Mouse (Mus musculus): Measurements from ENCODE around the gene Gm42906.

Gm42906 gene

DNA sequence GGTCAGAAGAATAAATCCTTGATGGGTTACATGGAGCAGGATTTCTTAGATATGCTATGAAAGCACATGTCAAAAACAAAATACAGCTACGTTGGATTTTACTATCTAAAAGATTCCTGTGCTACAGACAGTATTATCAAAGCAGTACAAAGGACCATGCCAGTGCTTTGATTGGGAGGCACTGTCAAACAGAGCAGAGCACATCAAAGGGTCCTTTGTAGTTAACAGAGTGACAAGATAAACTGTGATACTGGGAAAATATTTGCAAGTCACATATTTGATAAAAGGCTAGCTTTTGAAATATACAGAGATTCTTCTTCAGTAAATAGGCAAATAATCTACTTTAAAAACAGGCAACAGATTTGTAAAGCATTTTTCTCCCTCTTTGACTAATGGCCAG, 11.0 kb downstream of the Gm42906 start:
- no peaks in the 10 kb centered on the region for H3K27me3 ChIP-seq (ENCODE audit: insufficient read depth, low read length)
- H3K9me3 ChIP-seq (ENCODE audit: low read length): no peaks in the 10 kb centered on the region
- TF ChIP-seq CTCF (conservative IDR thresholded peaks at IDR 0.05; ENCODE audit: low read length) (no peak), POU5F1 (IDR thresholded peaks at IDR 0.05; ENCODE audit: borderline replicate concordance, low read length) (no peak), NANOG (IDR thresholded peaks at IDR 0.05; ENCODE audit: borderline replicate concordance, low read length) (no peak)
- no peaks in the 10 kb centered on the region for H3K36me3 ChIP-seq (ENCODE audit: insufficient read depth, low read length)
- H3K4me3 ChIP-seq (replicated peaks; ENCODE audit: low read length): no peak overlapping the region
- H3K4me1 ChIP-seq (replicated peaks; ENCODE audit: low read depth, low read length): no peaks in the 10 kb centered on the region

DNA sequence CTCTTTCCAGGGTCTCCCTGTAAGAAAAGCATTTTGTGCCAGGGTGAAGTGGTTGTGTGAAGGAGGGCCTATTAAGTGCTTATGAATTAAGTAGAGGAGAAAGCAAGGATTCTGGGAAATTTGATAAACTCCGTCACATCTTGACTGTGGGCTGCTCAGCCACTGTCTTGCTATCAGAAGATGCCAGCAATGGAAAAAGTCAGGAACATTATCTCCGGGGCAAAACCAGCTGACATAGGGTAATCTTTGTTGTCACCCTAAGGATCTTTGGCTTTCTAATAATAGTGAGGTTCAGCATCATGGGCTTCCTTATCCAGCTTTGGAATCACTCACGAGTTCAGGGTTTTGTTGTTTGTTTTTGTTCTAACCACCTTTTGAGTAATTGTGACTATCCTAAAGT, 14.3 kb downstream of the Gm42906 start:
- Histone ChIP-seq H3K4me3 (replicated peaks; ENCODE audit: low read length) (no peak overlapping the region), H3K9me3 (ENCODE audit: low read length) (no peaks in the 10 kb centered on the region), H3K36me3 (ENCODE audit: insufficient read depth, low read length) (no peaks in the 10 kb centered on the region), H3K27me3 (ENCODE audit: insufficient read depth, low read length) (no peaks in the 10 kb centered on the region), H3K4me1 (replicated peaks; ENCODE audit: low read depth, low read length) (peaks cover 6% of the 10 kb centered on the region)
- no peak for TF ChIP-seq NANOG (IDR thresholded peaks at IDR 0.05; ENCODE audit: borderline replicate concordance, low read length)

DNA sequence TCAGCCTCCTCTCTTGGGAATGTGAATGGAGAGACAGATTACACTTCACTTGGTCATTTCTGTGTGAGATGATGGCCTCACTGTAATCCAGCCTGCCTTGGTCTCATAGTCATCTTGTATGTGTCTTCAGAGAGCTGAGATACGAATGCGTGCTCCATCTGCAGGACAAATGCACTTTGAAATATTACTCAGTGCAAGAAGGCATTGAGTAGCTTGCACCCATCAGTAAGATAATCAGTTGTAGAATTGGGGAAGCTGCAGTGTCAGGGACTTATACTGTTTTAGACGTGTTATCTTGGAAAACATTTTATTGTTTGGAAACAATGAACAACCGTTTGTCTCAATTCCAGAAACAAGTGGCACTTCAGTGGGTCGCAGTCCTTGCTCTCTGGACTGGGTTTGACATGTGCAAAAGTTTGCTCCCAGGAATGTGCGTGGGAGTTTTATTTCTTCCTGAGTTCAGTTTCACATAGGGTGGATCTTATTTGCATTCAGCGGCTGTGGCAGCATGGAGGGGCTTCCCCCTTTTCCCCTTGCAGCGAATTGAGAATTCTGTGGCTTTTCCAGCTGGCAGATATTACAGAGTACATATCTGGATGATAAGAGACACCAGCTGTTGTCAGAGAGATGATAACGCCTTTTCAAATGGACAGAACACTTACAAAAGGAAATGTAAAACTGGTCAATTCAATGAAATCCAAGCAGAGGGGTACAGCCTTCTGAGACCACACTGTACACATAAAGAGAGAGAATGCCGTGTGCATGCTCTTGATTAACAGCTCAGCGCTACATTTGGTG, 15.1 kb downstream of the Gm42906 start:
- Histone ChIP-seq H3K4me1 (replicated peaks; ENCODE audit: low read depth, low read length) (peaks cover 11% of the 10 kb centered on the region), H3K4me3 (replicated peaks; ENCODE audit: low read length) (no peak overlapping the region), H3K27me3 (ENCODE audit: insufficient read depth, low read length) (no peaks in the 10 kb centered on the region), H3K36me3 (ENCODE audit: insufficient read depth, low read length) (no peaks in the 10 kb centered on the region), H3K9me3 (ENCODE audit: low read length) (no peaks in the 10 kb centered on the region)
- TF ChIP-seq CTCF (conservative IDR thresholded peaks at IDR 0.05; ENCODE audit: low read length) (no peak), NANOG (IDR thresholded peaks at IDR 0.05; ENCODE audit: borderline replicate concordance, low read length) (no peak), POU5F1 (IDR thresholded peaks at IDR 0.05; ENCODE audit: borderline replicate concordance, low read length) (no peak)

DNA sequence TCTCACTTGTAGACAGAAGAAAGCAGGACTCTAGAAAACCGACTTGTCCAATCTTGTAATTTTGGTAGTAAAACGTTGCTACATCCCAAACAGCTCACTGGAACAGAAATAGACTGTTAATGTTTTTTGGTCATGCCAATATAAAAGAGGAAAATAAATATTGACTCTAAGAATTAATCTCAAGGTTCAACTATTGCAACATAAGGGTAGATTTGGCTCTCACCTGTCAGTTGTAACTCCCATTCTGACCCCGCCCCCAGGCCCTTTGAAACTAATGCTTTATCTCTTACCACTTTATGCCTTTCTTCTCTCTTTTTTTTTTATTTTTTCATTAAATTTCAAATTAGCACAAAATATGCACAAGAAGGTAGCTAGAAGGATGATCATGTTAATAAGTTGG, 18.0 kb downstream of the Gm42906 start:
- no peaks in the 10 kb centered on the region for H3K9me3 ChIP-seq (ENCODE audit: low read length)
- no peaks in the 10 kb centered on the region for H3K36me3 ChIP-seq (ENCODE audit: insufficient read depth, low read length)
- H3K4me3 ChIP-seq (replicated peaks; ENCODE audit: low read length): no peak overlapping the region
- H3K27me3 ChIP-seq (ENCODE audit: insufficient read depth, low read length): no peaks in the 10 kb centered on the region
- TF ChIP-seq NANOG (IDR thresholded peaks at IDR 0.05; ENCODE audit: borderline replicate concordance, low read length): no peak
- TF ChIP-seq CTCF (conservative IDR thresholded peaks at IDR 0.05; ENCODE audit: low read length): no peak
- TF ChIP-seq POU5F1 (IDR thresholded peaks at IDR 0.05; ENCODE audit: borderline replicate concordance, low read length): no peak
- H3K4me1 ChIP-seq (replicated peaks; ENCODE audit: low read depth, low read length): peaks cover 11% of the 10 kb centered on the region

DNA sequence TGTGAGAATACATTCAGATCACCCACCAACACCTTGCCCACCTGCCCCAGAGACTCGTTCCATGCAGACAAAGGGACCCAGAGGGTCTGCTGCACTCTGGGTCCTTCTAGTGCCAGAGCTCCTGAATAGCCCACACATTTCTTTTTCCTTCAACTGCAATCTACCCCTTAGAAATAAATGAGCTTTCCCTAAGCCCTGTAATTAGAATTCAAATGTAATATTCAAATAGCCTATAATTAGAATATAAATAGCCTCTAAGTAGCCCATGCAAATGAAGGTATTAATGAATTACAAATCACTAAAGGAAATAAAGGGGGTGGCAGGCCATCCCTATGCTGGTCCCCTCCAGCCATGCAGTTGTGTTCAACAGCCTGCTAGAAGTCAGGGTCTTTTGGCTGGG, 18.7 kb downstream of the Gm42906 start:
- H3K4me1 ChIP-seq (replicated peaks; ENCODE audit: low read depth, low read length): peaks cover 11% of the 10 kb centered on the region
- TF ChIP-seq CTCF (conservative IDR thresholded peaks at IDR 0.05; ENCODE audit: low read length) (no peak), POU5F1 (IDR thresholded peaks at IDR 0.05; ENCODE audit: borderline replicate concordance, low read length) (no peak), NANOG (IDR thresholded peaks at IDR 0.05; ENCODE audit: borderline replicate concordance, low read length) (no peak)
- no peaks in the 10 kb centered on the region for H3K27me3 ChIP-seq (ENCODE audit: insufficient read depth, low read length)
- H3K4me3 ChIP-seq (replicated peaks; ENCODE audit: low read length): no peak overlapping the region
- no peaks in the 10 kb centered on the region for H3K9me3 ChIP-seq (ENCODE audit: low read length)
- H3K36me3 ChIP-seq (ENCODE audit: insufficient read depth, low read length): no peaks in the 10 kb centered on the region

DNA sequence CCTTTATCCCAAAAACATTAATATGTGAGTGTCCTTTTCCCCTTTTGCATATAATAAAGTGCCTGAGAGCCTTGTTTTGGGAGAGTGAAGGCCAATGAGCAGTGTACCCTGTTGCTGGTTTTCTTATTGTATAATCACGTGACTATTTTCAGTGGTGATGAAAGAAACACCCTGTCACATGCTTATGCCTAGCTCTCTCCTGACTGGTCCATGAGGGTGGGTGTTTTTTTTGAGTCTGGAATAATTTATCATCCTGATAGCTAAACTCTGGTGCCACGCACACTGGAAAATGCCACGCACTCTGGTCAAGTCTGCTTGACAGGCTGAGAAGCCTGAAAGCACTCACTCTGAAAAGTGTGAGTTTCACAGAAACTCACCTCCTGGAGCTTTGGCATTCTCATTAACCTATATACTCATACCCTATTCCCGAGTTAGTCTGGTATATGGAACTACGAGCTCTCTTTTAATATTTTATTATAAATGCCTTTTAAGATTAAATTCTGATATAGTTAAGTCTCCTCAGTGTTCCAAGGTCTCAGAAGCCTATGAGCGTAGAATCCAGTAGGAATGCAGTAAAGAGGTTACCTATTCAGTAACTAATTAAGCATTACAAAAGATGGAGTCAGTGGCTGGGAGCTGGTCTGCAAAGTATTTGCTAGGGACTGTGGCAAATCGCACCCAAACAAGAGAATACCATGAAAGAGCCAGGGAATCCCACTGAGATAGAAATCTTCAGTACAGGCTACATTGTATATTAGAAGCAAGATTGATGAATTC, 19.7 kb downstream of the Gm42906 start:
- TF ChIP-seq CTCF (conservative IDR thresholded peaks at IDR 0.05; ENCODE audit: low read length): no peak
- TF ChIP-seq NANOG (IDR thresholded peaks at IDR 0.05; ENCODE audit: borderline replicate concordance, low read length): no peak
- no peak for TF ChIP-seq POU5F1 (IDR thresholded peaks at IDR 0.05; ENCODE audit: borderline replicate concordance, low read length)
- Histone ChIP-seq H3K36me3 (ENCODE audit: insufficient read depth, low read length) (no peaks in the 10 kb centered on the region), H3K4me3 (replicated peaks; ENCODE audit: low read length) (no peak overlapping the region)

DNA sequence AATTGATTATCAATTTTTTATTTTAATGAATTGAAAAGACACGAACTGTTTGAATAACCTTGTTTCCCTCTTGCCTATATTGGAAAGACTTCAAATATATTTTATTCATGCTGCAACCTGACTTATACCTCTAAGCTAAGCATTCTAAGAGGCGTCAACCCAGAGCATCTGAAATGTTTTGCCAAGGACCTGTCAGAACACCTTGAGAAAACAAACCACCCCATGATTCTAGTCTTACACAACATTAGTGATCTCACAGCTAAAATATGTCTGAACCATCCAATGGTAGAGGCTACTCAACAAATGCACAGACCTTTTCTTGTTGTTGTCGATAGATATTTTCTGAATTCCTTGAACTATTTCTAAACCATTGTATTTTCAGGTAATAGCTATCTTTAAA, 20.5 kb downstream of the Gm42906 start:
- Histone ChIP-seq H3K36me3 (ENCODE audit: insufficient read depth, low read length) (no peaks in the 10 kb centered on the region), H3K27me3 (ENCODE audit: insufficient read depth, low read length) (no peaks in the 10 kb centered on the region), H3K4me1 (replicated peaks; ENCODE audit: low read depth, low read length) (peaks cover 11% of the 10 kb centered on the region), H3K4me3 (replicated peaks; ENCODE audit: low read length) (no peak overlapping the region), H3K9me3 (ENCODE audit: low read length) (no peaks in the 10 kb centered on the region)
- TF ChIP-seq CTCF (conservative IDR thresholded peaks at IDR 0.05; ENCODE audit: low read length) (no peak), POU5F1 (IDR thresholded peaks at IDR 0.05; ENCODE audit: borderline replicate concordance, low read length) (no peak), NANOG (IDR thresholded peaks at IDR 0.05; ENCODE audit: borderline replicate concordance, low read length) (no peak)

More for the DNA sequence above, 19.7 kb downstream of the Gm42906 start:
- no peaks in the 10 kb centered on the region for H3K9me3 ChIP-seq (ENCODE audit: low read length)
- H3K27me3 ChIP-seq (ENCODE audit: insufficient read depth, low read length): no peaks in the 10 kb centered on the region
- H3K4me1 ChIP-seq (replicated peaks; ENCODE audit: low read depth, low read length): peaks cover 11% of the 10 kb centered on the region

DNA sequence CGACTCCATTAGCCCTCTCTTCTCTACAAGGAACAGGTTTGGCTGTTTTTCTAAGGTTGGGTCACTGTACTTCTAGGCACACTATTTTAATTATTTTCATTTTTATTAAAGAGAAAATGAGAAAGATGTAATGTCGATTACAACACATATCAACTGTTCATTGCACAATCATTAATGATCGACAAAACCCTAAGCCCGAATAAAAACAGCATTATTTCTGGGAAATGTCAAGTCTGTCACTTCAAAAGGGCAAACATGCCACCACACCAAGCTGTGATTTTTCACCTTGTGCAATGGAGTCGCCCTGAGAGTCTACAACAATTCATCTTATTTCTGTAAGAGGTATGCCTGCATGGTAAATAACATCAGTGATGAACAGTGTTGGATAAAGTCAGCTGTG, 21.7 kb downstream of the Gm42906 start:
- H3K4me3 ChIP-seq (replicated peaks; ENCODE audit: low read length): no peak overlapping the region
- TF ChIP-seq CTCF (conservative IDR thresholded peaks at IDR 0.05; ENCODE audit: low read length) (no peak), POU5F1 (IDR thresholded peaks at IDR 0.05; ENCODE audit: borderline replicate concordance, low read length) (no peak), NANOG (IDR thresholded peaks at IDR 0.05; ENCODE audit: borderline replicate concordance, low read length) (no peak)
- peaks cover 11% of the 10 kb centered on the region for H3K4me1 ChIP-seq (replicated peaks; ENCODE audit: low read depth, low read length)
- no peaks in the 10 kb centered on the region for H3K36me3 ChIP-seq (ENCODE audit: insufficient read depth, low read length)
- no peaks in the 10 kb centered on the region for H3K27me3 ChIP-seq (ENCODE audit: insufficient read depth, low read length)
- no peaks in the 10 kb centered on the region for H3K9me3 ChIP-seq (ENCODE audit: low read length)
